8 mouse cellular contexts compared by ENCODE assay signal in the genomic region with DNA sequence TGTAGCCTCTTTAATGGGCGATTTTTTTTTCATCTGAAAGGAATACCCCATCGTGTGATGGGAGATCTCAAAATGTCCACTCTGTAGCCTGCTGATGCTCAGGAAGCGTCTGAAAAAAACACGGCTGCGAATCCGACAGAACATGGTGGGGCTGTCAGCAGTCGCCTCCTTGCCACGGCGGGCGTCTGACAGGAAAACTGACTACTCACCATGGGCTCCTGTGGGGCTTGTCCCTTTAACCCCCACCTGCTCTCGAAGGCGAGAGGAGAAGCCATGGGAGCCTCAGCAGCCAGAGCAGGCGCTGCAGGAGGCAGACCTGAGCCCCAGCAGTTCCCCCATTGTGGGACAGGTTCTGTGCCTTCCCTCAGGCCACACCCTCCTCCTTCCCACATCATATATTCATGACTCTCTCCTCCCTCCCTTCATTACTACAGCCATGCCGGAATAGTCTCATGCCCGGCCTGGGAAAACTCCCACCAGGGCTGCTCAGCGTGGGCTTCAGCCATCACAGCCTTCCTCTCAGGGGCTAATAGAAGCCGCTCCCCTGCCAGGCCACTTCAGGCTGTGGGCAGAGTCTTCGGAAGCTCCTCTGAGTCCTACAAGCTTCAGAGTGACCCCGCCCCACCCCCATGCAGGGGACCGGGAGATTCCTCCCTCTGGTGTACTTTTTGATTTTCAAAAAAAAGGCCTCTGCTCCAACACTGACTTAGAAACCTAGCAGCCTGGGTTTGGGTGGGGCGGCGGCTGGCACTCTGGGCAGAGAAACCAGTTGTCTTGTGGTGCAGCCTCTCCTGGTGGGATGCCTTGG. TPM values are rescaled to one million over a fixed set of nuclear protein-coding genes. Genes with fewer than 3 reads are reported as not detected.
DNase-seq lines count a peak whose midpoint lies in the region; ATAC-seq and TF ChIP-seq lines count a peak whose summit lies in the region.

No protein-coding gene starts in this region.

- 40% methylated on average over 22 of the region's 22 CpGs for WGBS in heart, postnatal 0 days
- 18% methylated on average over 22 of the region's 22 CpGs for WGBS in hindbrain, embryonic 14.5 days

- H3K27ac ChIP-seq in heart, postnatal 0 days (ENCODE audit: low read depth) = no peak overlapping the region; the same call in 1 of the 2 replicates
- peak overlapping the region; percentile 98 for H3K27ac ChIP-seq in hindbrain, embryonic 14.5 days

- peak overlapping the region; percentile 29; the same call in 1 of the 2 replicates for H3K9ac ChIP-seq in heart, postnatal 0 days (replicated peaks; ENCODE audit: low read depth, low read length)
- H3K9ac ChIP-seq in hindbrain, embryonic 14.5 days = peak overlapping the region; percentile 95

- no peaks in the 10 kb centered on the region for H3K9me3 ChIP-seq in heart, postnatal 0 days (replicated peaks; ENCODE audit: control insufficient read depth, low read length)
- H3K9me3 ChIP-seq in hindbrain, embryonic 14.5 days (ENCODE audit: control insufficient read depth, low read length) = no peaks in the 10 kb centered on the region

- H3K27me3 ChIP-seq in heart, postnatal 0 days (ENCODE audit: control insufficient read depth, insufficient read depth, low read length) = no peaks in the 10 kb centered on the region
- H3K27me3 ChIP-seq in hindbrain, embryonic 14.5 days (ENCODE audit: control insufficient read depth, insufficient read depth, low read length) = no peaks in the 10 kb centered on the region

- ATAC-seq in heart, postnatal 0 days (ENCODE audit: insufficient read depth, low read depth) = peak; percentile 39; the same call in 1 of the 2 replicates
- ATAC-seq in hindbrain, embryonic 14.5 days (ENCODE audit: low FRiP score) = peak; percentile 56
- ATAC-seq in megakaryocyte progenitor cell, adult 5-6 weeks (replicated peaks; ENCODE audit: poor library complexity) = no peak

- peak overlapping the region; percentile 32 for H3K4me3 ChIP-seq in heart, postnatal 0 days (ENCODE audit: low read depth, low read length)
- peak overlapping the region; percentile 75 for H3K4me3 ChIP-seq in hindbrain, embryonic 14.5 days (replicated peaks; ENCODE audit: low read length)

- H3K36me3 ChIP-seq in heart, postnatal 0 days (replicated peaks; ENCODE audit: control insufficient read depth, insufficient read depth, low read length) = no peaks in the 10 kb centered on the region
- H3K36me3 ChIP-seq in hindbrain, embryonic 14.5 days (replicated peaks; ENCODE audit: control insufficient read depth, insufficient read depth) = no peaks in the 10 kb centered on the region

- H3K4me1 ChIP-seq in heart, postnatal 0 days (ENCODE audit: control insufficient read depth, insufficient read depth) = 0 out of 2 replicates have a peak, but pooled peaks cover 3% of the 10 kb centered on the region
- H3K4me1 ChIP-seq in hindbrain, embryonic 14.5 days (replicated peaks; ENCODE audit: control insufficient read depth, insufficient read depth, low read length) = peaks cover 23% of the 10 kb centered on the region; the same call in 1 of the 2 replicates

- TF ChIP-seq EP300 in heart, postnatal 0 days (IDR thresholded peaks at IDR 0.05; ENCODE audit: low read depth) = no peak

- H3K4me2 ChIP-seq in heart, postnatal 0 days (ENCODE audit: low read depth, low read length) = peak overlapping the region; percentile 57
- peak overlapping the region; percentile 83 for H3K4me2 ChIP-seq in hindbrain, embryonic 14.5 days (replicated peaks)

- no peak for TF ChIP-seq CTCF in heart, postnatal 0 days (IDR thresholded peaks at IDR 0.05; ENCODE audit: low read depth)

- DNase-seq in heart, postnatal 0 days (ENCODE audit: low spot score) = no peak
- DNase-seq in heart, adult 9 months (ENCODE audit: low spot score in 2 of 2) = no peak
- peak; percentile 62 for DNase-seq in cerebellum, adult 9-10 months
- DNase-seq in hindbrain, embryonic 14.5 days (ENCODE audit: low spot score) = peak; percentile 57
- DNase-seq in neural tube, embryonic 10.5 days (ENCODE audit: extremely low spot score, low spot score) = peak; percentile 20
- no peak for DNase-seq in spleen, postnatal 14 days (ENCODE audit: low spot score in 2 of 2)
- no peak for DNase-seq in spleen, adult 12 weeks (ENCODE audit: low spot score)

RNA-seq across cellular contexts. Expression of a gene that starts 44.5 kb away (rescaled TPM):
- 871 and 905 TPM in 2 replicates for total RNA-seq in heart, postnatal 0 days (2014; rRNA removed; ENCODE audit: low replicate concordance)
- polyA plus RNA-seq in heart, postnatal 0 days (2015; fragmentation: Nextera tagmentation; extraction: Ambion mirVana) = 527 and 544 TPM in 2 replicates
- 1,042 and 1,087 TPM in 2 replicates for polyA plus RNA-seq in hindbrain, embryonic 14.5 days (2014; fragmentation: Nextera tagmentation; extraction: Ambion mirVana)
- 286 and 347 TPM in 2 replicates for total RNA-seq in megakaryocyte progenitor cell, adult 5-6 weeks (2015)
- 131 and 158 TPM in 2 replicates for total RNA-seq in megakaryocyte progenitor cell, adult 5-6 weeks (2017)

Comparison
In these comparisons a context has a peak if more than half of its experiments do, and no peak if none do; other contexts are left out.
1. DNase-seq: peak in cerebellum, adult 9-10 months (single experiment), hindbrain, embryonic 14.5 days (single experiment) and neural tube, embryonic 10.5 days (single experiment); none in heart, postnatal 0 days (single experiment), heart, adult 9 months (0 of 2), spleen, postnatal 14 days (0 of 2) and spleen, adult 12 weeks (single experiment).